27 mouse cellular contexts compared by ENCODE assay signal in the genomic region with DNA sequence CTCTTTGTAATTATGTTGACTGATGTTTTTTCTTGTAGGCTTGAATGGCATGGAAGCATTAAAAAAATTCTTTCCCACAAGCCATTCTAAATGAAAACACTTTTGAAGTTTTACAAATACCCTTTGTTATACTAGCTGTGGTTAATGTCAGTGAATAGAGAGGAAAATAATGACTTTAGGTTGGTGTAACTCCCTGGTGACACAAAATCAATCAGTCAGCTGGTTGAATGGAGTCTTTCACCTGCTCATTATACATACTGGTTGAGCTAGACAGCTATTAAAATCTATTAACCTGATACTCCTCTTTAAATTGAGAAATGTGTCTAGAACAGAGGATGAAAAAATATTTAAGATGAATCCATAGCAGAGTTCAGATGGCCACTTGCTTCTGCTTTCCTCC.
DNase-seq lines count a peak whose midpoint lies in the region; ATAC-seq lines count a peak whose summit lies in the region.
"Had no signal": no experiment of that assay in that cellular context is flagged by ENCODE, and none has a peak within 500 bp of the region (broad histone marks: within the 10 kb centered on the region; RNA-seq: fewer than 3 reads in every experiment).

No protein-coding gene starts in this region.

- no peaks in the 10 kb centered on the region for H3K36me3 ChIP-seq in hindbrain, embryonic 11.5 days (ENCODE audit: control insufficient read depth, insufficient read depth, low read length)
- H3K36me3 ChIP-seq in hindbrain, embryonic 16.5 days (ENCODE audit: control insufficient read depth, insufficient read depth, low read length), result no peaks in the 10 kb centered on the region
- H3K36me3 ChIP-seq: embryonic facial prominence, embryonic 12.5 days; embryonic facial prominence, embryonic 15.5 days; forebrain, embryonic 12.5 days; heart, embryonic 12.5 days; heart, embryonic 15.5 days; hindbrain, embryonic 10.5 days; hindbrain, embryonic 15.5 days had no signal

- ATAC-seq in hindbrain, embryonic 11.5 days (ENCODE audit: low FRiP score), result peak; percentile 74
- no peak for ATAC-seq in hindbrain, embryonic 16.5 days
- ATAC-seq: inflammation-experienced regulatory T-cells, adult 6 months; intestine, embryonic 16.5 days; Patski had no signal

- no peak overlapping the region for H3K4me2 ChIP-seq in hindbrain, embryonic 11.5 days (replicated peaks; ENCODE audit: low read depth, low read length)
- no peak overlapping the region for H3K4me2 ChIP-seq in hindbrain, embryonic 16.5 days (ENCODE audit: low read length)
- H3K4me2 ChIP-seq: embryonic facial prominence, embryonic 12.5 days; embryonic facial prominence, embryonic 15.5 days; forebrain, embryonic 12.5 days; heart, embryonic 12.5 days; heart, embryonic 15.5 days; hindbrain, embryonic 15.5 days had no signal

- no peaks in the 10 kb centered on the region for H3K9me3 ChIP-seq in hindbrain, embryonic 11.5 days (ENCODE audit: control insufficient read depth, low read length)
- no peaks in the 10 kb centered on the region for H3K9me3 ChIP-seq in hindbrain, embryonic 16.5 days (ENCODE audit: control insufficient read depth, low read length)
- H3K9me3 ChIP-seq: embryonic facial prominence, embryonic 12.5 days; embryonic facial prominence, embryonic 15.5 days; forebrain, embryonic 12.5 days; heart, embryonic 12.5 days; heart, embryonic 15.5 days; hindbrain, embryonic 10.5 days; hindbrain, embryonic 15.5 days had no signal

- H3K4me3 ChIP-seq in hindbrain, embryonic 11.5 days (ENCODE audit: low read depth, low read length), result no peak overlapping the region
- no peak overlapping the region for H3K4me3 ChIP-seq in hindbrain, embryonic 16.5 days (ENCODE audit: low read length)
- H3K4me3 ChIP-seq: embryonic facial prominence, embryonic 12.5 days; embryonic facial prominence, embryonic 15.5 days; forebrain, embryonic 12.5 days; heart, embryonic 12.5 days; heart, embryonic 15.5 days; hindbrain, embryonic 10.5 days; hindbrain, embryonic 15.5 days had no signal

- H3K4me1 ChIP-seq in hindbrain, embryonic 11.5 days (replicated peaks; ENCODE audit: control insufficient read depth, insufficient read depth, low read length), result no peaks in the 10 kb centered on the region
- no peaks in the 10 kb centered on the region for H3K4me1 ChIP-seq in hindbrain, embryonic 16.5 days (ENCODE audit: control insufficient read depth, insufficient read depth, low read depth, low read length)
- H3K4me1 ChIP-seq: embryonic facial prominence, embryonic 12.5 days; embryonic facial prominence, embryonic 15.5 days; forebrain, embryonic 12.5 days; heart, embryonic 12.5 days; heart, embryonic 15.5 days; hindbrain, embryonic 15.5 days had no signal

- DNase-seq in embryo, embryonic 10.5 days (ENCODE audit: low spot score), result peak; percentile 1
- no peak for DNase-seq in embryo, embryonic 10 days (ENCODE audit: low spot score)
- peak; percentile 6 for DNase-seq in hindbrain, embryonic 11.5 days (ENCODE audit: low spot score)
- peak; percentile 14 for DNase-seq in Muller cell, postnatal 12 days (ENCODE audit: inconsistent ontology term)
- no peak for DNase-seq in adrenal gland, postnatal 4 days (ENCODE audit: low spot score in 2 of 2)
- DNase-seq: adrenal gland, postnatal 10 days; adrenal gland, postnatal 36 days; cerebellum, adult 11-12 months; cerebellum, adult 8-10 months; cerebellum, postnatal 10 days; cerebellum, postnatal 36 days; gastrocnemius, postnatal 25 days; heart, adult 18-20 months; heart, postnatal 10 days; heart, postnatal 36 days; kidney, adult 18-20 months had no signal

- H3K27ac ChIP-seq in hindbrain, embryonic 11.5 days (ENCODE audit: low read depth, low read length), result no peak overlapping the region
- no peak overlapping the region for H3K27ac ChIP-seq in hindbrain, embryonic 16.5 days (ENCODE audit: low read depth, low read length)
- H3K27ac ChIP-seq: embryonic facial prominence, embryonic 12.5 days; embryonic facial prominence, embryonic 15.5 days; forebrain, embryonic 12.5 days; heart, embryonic 15.5 days; hindbrain, embryonic 10.5 days; hindbrain, embryonic 15.5 days had no signal

- no peaks in the 10 kb centered on the region for H3K27me3 ChIP-seq in hindbrain, embryonic 11.5 days (ENCODE audit: control insufficient read depth, insufficient read depth, low read length)
- H3K27me3 ChIP-seq in hindbrain, embryonic 16.5 days (replicated peaks; ENCODE audit: control insufficient read depth, insufficient read depth, low read length), result no peaks in the 10 kb centered on the region
- H3K27me3 ChIP-seq: embryonic facial prominence, embryonic 12.5 days; embryonic facial prominence, embryonic 15.5 days; forebrain, embryonic 12.5 days; heart, embryonic 12.5 days; heart, embryonic 15.5 days; hindbrain, embryonic 15.5 days; Patski had no signal

- no peak overlapping the region for H3K9ac ChIP-seq in hindbrain, embryonic 11.5 days (ENCODE audit: low read depth, low read length)
- H3K9ac ChIP-seq in hindbrain, embryonic 16.5 days (ENCODE audit: low read depth, low read length), result no peak overlapping the region
- H3K9ac ChIP-seq: embryonic facial prominence, embryonic 12.5 days; embryonic facial prominence, embryonic 15.5 days; forebrain, embryonic 12.5 days; heart, embryonic 12.5 days; heart, embryonic 15.5 days; hindbrain, embryonic 15.5 days had no signal

Comparison
In these comparisons a context has a peak if more than half of its experiments do, and no peak if none do; other contexts are left out.
1. DNase-seq: peak in embryo, embryonic 10.5 days (single experiment), hindbrain, embryonic 11.5 days (single experiment) and Muller cell, postnatal 12 days (single experiment); none in embryo, embryonic 10 days (single experiment) and adrenal gland, postnatal 4 days (0 of 2).